Mouse (Mus musculus): ENCODE data around the gene Pip5kl1.

The Pip5kl1 gene

DNA sequence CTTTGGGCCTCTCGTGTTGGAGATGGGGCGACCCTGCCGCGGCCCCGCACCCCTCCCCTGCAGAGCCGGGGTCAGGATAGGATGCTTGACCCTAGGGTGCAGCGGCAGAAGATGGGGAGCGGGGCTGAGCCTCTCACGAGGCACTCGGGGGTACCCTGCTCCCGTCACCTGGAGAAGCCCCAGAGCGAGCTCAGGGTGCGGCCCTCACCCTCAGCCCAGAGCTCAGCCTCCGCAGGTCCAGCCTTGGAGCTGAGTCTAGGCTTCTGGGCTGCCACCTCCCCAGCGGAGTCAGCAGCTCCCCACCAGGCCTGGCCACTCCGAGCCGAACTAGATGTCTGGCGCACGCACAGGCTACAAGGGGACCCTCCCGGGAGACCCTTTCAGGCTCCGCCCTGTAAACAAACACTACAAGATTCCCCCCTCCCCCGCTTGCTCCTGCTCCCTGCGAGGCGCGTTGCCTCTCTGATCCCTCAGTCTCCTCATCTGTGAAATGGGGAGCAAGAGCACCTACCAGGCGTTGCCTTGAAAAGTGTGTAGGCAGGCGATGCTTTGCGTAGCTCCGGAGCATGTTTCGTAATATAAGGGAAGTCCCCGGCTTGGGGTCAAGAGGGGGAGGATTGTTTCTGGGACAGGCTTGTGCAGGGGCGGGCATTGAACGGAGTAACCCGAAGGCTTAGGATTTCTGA is 32.8 kb downstream of the Pip5kl1 start:
- ATAC-seq (ENCODE audit: insufficient number of reproducible peaks, low FRiP score, low TSS enrichment): peak; percentile 16; the same call in 1 of the 2 replicates

DNA sequence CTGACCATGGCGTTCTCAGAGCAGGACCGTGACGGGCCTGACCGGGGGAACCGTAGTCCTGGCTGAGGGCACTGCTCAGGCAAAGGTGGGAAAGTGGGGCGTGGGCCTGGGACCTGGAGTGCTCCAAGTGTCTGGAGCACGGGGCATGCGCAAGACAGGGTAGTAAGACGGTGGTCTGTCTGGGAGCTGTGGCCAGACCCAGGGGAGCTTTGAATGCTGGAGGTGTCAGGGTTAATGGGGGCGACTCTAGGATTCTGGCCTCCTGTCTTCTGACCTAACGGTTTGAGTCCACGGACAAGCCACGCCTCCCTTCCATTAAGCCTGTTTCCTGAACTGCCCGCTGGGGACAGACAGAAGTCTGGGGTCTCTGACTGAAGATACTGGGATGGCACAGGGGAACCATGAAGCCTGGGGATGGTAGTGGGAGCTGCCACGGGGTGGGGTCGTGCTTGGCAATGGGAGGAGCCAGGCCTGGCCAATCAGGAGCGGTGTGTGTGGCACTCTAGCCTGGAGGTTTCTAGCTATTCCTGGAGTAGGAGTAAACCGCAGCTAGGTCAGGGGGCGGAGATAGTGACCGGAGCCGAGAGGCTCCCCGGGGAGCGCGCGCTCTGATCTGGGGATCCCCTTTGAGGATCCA is 33.7 kb downstream of the Pip5kl1 start:
- no peak for ATAC-seq (ENCODE audit: insufficient number of reproducible peaks, low FRiP score, low TSS enrichment)

DNA sequence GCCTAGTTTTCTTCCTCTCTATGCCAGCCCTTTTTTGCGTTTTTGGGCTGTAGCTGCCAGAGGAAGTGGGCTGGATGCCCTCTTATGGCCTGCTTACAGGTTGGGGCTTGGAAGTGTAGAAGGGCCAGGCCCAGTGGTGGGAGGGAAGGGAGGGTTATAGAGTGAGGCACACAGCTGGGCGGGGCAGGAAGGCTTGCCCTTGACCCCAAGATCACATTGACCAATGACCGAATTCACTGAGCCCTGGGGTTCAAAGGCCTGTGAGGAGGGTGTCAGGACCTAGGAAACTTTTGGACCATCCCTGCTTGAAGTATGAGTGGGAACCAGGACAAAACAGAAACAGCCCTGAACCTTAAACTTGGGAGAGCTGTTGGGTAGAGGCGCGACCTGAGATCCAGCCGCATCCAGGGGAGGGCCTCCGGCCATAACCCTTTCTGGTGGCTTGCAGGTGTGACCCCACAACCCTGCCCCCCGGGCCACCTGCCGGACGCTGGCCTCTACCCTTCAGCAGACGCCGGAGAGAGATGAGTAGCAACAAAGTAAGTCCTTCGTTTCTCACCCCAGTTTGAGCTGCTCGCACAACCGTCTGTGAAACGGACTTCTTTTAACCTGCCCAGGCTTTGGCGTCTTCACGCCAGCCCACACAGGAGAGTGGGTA is 34.3 kb downstream of the Pip5kl1 start:
- ATAC-seq (ENCODE audit: insufficient number of reproducible peaks, low FRiP score, low TSS enrichment): no peak

DNA sequence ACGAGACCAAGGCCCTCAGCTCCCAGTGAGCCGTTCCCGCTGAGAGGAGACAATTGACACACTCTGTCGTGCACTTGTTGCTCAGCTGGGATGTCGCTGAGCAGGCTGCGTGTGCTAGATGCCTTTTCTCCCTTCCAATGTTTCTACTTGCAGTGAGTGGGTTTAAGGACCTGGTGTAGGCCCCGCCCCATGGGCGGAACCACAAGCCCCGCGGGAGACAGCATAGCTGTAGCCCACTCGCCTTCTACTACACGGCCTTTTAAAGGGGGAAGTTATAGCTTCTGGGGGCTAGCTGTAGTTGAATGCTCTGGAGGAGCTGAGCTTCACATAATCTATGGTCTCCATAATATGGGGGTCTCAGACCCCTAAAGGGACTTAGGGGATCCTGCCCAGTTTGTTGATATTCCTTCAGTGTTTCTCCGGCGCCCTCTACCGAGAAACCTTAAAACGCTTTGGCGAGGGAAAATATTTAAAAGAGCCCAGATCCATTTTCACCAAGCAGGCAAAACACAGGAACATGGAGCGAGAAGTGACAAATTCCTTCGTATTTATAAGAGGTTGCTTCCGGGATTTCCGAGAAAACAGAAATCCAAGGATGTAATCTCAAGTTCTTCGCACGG is 36.1 kb downstream of the Pip5kl1 start:
- ATAC-seq (ENCODE audit: insufficient number of reproducible peaks, low FRiP score, low TSS enrichment): no peak

DNA sequence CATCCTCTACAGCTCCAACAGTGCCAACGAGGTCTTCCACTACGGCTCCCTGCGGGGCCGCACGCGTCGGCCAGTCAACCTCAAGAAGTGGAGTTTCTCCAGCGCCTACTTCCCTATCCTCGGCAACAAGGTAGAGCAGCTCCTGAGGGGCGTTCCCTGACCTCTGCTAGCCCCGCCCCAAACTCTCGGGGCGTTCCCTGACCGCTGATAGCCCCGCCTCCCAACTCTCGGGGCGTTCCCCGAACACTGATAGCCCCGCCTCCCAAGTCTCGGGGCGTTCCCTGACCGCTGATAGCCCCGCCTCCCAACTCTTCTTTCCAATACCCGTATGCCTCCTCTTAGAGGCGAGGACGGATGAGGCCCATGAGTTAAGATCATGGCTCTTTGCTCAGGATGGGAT is 37.7 kb downstream of the Pip5kl1 start:
- ATAC-seq (ENCODE audit: insufficient number of reproducible peaks, low FRiP score, low TSS enrichment): no peak

DNA sequence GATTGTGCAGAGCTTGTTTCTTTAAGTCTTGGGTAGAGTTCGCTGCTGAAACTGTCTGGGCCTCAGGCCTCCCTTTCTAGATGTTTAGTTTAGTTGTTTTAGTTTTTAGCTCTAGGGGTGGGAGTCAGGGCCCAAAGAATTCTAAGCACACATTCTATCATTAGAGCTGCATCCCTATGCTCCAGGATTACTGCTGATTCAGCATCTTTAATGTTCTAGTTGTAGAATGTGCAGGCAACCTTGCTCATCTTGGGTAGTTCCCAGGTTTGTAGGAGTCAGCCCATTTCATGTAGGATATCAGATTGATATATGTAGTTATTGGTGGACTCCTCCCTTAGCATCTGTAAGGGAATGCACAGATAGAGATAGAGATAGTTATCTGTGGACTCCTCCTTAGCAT is 42.5 kb downstream of the Pip5kl1 start:
- no peak for ATAC-seq (ENCODE audit: insufficient number of reproducible peaks, low FRiP score, low TSS enrichment)

DNA sequence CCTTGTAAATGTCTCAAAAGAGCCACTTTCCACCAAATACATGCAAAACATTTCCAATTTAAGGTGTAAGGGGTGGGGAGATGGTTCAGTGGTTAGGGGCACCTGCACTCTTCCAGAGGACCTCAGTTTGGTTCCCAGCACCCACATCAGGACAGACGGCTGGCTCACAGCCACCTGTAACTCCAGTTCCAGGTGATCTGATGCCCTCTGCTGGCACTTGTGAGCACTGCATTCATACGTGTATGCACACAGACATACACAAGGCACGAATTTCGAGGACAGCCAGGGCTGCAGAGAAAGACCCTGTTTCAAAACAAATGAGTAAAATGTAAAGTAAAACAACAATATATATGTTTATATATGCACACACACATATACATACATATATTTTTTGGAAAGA is 43.0 kb downstream of the Pip5kl1 start:
- ATAC-seq (ENCODE audit: insufficient number of reproducible peaks, low FRiP score, low TSS enrichment): no peak

DNA sequence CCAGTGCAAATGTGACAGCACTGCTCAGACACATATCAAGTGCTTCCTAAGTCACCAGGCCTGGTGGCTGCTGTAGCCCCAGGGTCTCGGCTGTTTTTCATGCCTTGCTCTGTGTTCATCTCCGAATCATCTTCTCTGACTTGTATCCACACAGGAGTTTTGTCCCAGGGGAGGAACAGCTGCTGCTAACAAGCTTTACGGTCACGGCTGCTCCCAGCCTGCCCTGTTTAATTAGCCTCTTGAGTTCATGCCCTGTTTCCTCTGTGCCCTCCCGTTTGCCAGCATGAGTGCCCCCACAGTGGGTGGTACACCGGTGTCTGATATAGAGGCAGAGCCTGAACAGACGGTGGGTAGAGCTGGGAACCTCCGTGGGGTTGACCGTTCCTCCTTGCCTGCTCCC is 43.5 kb downstream of the Pip5kl1 start:
- ATAC-seq (ENCODE audit: insufficient number of reproducible peaks, low FRiP score, low TSS enrichment): no peak

DNA sequence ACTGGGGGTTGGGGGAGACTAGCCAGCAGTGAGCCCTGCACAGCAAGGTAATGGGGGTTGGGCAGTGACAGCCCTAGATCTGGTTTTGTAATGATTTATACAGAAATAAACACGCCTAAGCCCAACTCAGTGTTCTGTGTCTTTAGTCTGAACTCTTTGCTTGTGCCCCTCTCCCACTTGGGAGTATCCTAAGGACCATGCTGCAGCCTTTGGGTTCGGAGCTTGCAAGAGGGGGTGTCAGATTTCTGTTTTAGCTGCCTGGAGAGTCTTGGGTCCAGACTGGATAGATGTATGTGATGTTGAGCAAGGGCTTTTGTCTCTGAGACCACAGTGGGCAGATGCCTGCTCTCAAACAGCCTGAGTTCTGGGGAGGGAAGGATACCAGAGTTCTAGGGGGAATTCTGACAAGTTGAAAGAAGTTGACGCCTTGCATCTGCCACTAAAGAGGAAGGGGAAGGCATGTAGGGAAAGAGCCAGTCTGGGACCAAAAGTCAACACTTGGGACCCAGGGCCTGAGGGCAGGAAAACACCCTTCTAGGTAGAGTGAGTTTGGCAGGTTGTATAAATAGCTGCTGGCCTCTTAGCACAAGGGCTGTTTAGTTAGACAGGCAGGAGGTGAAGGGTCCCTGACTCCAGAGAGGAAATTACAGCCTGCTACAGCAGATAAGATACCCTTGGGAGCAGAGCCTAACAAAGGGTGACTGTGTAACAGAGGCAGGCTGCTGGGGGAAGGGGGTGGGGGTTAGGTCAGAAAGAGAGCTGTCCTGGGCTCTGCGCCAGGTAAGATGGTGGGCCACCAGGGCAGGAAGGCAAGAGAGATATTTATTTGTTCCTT is 46.3 kb downstream of the Pip5kl1 start:
- no peak for ATAC-seq (ENCODE audit: insufficient number of reproducible peaks, low FRiP score, low TSS enrichment)

DNA sequence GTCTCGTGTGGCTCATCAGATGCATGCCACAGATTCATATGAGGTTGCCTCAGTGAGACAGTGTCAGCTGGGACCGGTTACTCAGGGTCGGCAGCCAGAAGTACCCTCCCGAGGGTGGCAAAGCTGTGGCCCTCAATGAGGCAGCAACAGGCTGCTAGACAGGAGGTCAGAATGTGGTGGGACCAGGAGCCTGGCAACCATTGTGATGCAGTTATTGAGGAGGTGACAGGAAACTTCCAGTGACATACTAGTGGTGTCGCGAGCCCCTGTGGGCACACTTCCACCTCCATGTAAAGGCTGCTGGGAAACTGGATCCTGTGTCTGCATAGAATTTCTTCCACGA is 46.9 kb downstream of the Pip5kl1 start, which contains the start of gene Ak1:
Gene Ak1, plus strand, starts transcription at position 242 of the 343 bp plus-strand sequence.
- ATAC-seq (ENCODE audit: insufficient number of reproducible peaks, low FRiP score, low TSS enrichment): no peak

DNA sequence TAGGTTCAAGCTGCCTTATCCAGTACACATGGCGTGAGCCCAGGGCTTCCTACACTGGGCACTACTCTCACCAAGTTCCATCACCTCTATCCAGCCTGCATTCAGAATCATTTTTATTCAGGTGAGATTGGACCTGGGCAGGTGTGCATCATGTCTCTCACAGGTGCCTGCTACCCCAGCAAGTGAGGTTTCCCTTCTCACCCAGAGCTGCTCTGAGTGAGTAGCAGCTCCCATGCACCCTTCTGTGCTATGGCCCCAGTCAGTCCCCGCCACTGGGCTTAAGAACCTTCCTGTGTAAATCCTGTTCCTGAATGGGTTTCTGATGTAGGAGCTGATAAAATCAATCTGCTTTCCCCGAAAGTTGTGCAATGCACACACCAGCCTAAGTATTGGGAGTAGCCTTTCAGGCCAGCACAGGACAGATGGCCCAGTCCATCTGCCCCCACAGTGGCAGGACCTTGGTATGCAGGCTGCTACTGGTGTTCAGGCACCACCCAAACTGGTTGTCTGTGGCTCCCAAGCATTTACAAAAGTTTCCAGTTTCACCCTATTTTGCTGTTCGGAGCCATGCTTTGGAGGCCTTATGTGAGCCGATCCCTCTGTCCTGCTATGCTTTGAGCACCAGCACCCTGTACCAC is 49.6 kb downstream of the Pip5kl1 start:
- no peak for ATAC-seq (ENCODE audit: insufficient number of reproducible peaks, low FRiP score, low TSS enrichment)

DNA sequence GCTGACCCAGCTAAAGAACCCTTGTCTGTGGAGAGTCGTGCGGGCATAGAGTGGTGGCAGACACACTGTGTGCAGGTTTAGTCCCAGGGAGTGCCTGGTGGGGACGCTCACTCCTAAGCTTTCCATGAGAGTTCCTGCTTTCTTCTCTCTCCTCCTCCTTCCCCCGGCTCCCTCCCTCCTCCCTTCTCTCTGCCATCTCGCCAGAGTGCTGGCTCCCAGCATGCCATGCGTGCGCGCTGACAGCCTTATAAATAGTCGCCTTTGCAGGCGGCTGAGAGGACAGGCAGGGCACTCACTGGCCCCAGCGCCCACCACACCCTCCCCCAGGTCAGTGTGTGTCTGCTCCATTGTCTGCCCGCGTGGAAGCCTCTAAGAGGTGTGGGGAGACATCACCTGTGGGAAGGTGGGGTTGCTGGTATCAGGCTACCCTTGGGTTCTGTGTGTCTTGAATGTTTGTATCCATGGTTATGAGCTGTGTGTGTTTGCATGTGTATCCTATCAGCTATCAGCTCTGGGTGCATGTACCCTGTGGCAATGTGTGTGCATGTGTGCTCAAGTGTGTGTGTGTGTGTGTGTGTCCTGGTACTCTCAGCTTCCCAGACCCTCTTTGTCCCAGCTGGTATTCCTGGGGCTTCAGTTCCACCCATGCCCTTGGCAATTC is 50.7 kb downstream of the Pip5kl1 start:
- ATAC-seq (ENCODE audit: insufficient number of reproducible peaks, low FRiP score, low TSS enrichment): peak; percentile 50; the same call in 1 of the 2 replicates

DNA sequence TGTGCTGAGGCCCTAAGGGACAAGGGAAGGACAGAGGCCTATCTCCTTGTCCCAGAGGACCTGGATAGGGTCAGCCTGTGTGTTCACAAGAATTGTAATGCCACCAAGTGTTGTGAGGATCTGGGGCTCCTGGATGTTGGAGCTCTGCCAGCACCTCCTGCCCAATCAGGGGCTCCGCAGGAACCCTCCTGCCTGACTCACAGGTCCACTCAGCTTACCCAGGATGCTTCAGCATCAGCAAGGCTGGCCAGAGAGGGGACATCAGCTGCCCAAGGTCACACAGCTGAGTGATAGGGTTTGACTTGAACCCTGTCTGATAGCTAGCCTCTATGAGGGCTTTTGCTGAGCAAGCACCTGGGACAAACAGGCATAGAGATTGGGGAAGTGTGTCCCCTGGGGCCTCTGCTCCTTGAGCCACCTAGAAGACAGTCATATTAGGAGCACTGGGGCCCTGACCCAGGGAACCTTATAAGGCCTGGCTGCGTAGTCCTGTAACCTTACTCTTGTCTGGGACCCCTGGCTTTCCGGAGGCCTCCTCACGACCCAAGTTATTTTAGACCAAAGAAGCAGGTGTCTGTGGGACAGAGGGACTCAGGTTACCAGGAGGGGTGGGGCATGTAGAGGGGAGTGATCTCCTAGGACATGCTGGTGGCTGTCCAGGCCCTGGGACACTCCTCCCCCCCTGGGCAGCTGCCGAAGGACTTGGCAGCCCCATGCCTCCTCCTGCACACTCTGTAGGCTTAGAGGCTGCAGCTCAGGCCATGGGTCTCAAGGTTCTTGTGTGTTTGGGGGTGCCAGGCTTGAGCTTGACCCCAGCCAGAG is 51.5 kb downstream of the Pip5kl1 start:
- peak; percentile 51; the same call in 1 of the 2 replicates for ATAC-seq (ENCODE audit: insufficient number of reproducible peaks, low FRiP score, low TSS enrichment)

DNA sequence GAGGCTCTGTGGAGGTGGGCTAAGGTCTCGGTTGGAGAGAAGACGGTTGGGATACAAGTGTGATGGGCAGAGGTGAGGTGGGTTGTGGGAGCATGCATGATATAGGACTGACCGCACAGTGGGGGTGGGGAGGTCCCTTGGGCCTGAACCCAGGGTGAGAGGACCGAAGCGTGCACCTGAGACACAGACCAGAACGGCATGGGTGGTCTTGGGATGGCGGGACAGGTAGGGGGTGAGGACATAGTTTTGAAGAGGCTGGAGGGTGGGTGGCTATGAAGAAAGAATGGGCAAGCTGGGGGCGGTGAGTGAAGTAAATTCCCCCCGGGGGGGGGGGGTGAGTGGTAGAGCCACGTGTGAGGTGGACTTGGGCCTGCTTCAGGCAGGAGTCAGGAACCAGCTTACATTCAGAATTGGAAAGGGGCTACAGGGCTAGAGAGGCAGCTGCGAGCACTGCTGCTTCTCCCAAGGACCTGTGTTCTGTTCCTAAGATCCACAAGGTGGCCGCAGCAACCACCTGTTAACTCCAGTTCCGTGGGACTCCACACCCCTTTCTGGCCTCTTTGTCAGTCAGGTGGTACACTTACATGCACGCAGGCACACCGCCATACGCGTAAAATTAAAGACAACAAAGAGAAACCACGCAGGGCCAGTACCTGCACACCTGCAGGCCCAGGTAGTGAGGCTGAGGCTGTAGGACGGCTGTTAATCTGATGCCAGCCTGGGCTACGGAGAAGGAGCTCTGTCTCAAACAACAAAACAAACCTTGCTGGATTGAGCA is 52.9 kb downstream of the Pip5kl1 start:
- ATAC-seq (ENCODE audit: insufficient number of reproducible peaks, low FRiP score, low TSS enrichment): no peak

DNA sequence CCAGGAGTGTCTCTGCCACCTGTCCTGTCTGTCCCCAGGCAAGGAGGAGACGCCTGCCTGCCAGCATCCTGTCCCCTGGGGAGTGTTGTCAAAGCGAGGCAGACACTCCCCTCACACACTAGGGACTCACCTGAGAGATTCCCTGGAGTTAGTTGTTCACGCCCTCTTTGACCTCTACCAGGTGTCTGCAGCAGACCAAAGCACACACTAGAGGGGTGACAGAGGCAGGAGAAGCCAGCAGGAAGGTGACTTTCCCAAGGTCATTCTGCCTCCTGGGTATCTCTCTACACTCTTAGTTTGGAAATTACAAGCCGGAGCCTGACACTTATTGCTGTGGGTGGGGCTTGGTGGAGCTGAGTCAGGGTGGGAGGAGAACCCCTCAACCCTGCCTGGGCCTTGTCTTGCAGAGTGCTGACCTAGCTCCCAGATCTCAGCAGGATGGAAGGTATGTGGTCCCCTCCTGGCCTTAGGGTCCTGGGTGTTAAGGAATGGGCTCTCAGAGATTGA is 53.5 kb downstream of the Pip5kl1 start:
- ATAC-seq (ENCODE audit: insufficient number of reproducible peaks, low FRiP score, low TSS enrichment): no peak

DNA sequence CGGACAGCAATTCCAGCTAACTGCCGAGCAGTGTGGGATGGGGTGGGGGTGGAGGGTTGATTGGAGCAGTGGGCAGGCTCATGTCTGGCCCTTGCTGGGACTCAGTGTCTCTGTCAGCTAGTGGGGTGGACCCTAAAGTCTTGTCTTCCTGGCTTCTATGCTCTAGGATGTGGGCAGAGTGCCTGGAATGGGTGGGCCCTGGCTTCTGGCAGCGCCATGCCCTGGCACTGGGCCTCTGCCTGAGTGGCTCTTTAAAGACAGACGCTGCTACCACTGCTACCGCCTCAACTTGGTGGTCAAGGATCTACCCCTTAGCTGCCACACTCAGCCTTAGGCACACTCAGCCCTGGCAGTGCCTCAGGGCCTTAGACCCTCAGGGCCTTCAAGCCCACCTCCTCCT is 54.1 kb downstream of the Pip5kl1 start:
- ATAC-seq (ENCODE audit: insufficient number of reproducible peaks, low FRiP score, low TSS enrichment): no peak

DNA sequence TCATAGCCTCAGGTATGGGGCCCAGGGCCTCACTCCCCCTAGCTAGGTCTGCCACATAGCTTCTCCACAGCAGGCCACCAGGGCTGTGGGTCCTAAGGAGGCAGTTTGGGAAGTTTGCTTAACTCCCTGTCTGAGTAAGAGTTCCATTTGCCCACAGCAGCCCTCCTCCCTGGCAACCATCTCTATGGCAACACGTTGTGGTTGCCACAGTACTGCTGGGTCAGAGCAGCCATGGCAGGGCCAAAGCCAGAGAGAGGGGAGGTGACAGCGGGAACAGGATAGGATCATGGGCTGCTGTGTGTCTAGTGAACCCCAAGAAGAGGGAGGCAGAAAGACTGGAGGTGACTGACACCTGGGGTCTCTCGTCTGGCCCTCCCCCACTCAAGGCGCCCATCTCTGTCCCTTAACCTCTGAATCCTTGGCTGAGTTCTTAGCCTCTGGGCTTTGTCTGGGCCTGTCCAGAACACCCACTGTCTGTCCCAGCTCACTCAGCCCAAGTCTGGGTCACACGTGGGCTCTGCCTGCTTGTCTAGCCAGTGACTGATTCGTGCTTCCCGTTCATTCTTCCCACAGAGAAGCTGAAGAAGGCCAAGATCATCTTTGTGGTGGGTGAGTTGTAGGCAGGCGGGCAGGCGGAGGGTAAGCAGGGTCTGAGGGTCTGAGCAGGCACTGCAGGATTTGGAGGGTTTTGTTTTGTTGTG is 54.8 kb downstream of the Pip5kl1 start:
- no peak for ATAC-seq (ENCODE audit: insufficient number of reproducible peaks, low FRiP score, low TSS enrichment)
